Mouse (Mus musculus) T-helper 1 cell (primary cell): Measurements from ENCODE around the gene Pbx2.
"Not testable (repeated sequence)": the region's sequence is repeated elsewhere in the genome, so short reads cannot be mapped to it uniquely, and the experiment has no call there.

Experiments
- in situ Hi-C: fragments of 300-600 bp; cut with MboI, MseI; formaldehyde crosslinking; loops from one replicate; pipeline ENCODE4 v1.15.1; 2025; ENCODE audit warnings: high pct_unique_total_duplicates

Gene Pbx2

DNA sequence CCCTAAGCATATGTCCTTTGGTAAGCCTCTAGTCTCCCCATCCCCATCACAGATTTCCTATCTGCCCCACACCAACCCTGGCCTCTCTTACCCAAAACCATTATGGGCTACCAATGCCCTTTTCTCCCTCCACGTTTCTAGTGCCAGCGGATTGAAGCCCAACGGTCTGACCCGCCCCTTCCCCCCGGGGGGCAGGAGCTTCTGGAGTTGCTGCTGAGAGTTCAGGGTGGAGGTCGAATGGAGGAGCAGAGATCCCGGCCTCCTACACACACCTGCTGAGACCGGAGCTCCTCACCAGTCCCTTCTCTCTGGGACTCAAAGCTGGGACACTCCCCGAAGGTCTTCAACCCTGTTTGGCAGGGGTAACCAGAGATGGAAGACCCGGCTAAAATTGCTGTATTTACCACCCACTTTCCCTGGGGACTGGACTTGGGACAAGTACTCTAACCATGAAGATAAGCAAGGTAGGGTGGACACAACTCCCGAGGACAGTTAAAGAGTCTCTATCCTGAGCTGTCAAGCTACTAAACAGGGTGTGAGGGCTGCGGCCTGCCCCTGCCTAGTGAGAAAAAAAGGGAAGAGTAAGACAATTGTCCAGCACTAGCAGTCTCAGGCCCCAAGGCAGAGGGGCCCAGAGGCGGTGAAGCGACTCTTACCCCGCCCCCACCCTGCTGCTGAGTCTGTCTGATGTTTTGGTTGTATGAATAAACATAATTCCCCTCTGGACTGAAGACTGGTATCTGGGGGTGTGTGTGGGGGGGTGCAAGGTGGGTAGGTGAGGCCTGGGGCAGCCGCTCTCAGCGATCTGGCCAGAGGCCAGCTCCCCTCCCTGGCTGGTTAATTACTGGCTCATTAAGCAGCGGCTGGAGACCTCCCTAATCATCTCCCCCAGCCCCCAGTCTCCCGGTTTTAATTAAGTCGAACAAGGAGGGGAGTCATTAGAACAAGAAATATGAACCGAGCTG lies at the start of gene Pbx2:
Gene Pbx2 (plus strand): TSS at position 238 of the 965 bp plus-strand sequence.
- in situ Hi-C loops, result no loop called here

GRCm38 (mm10) chr17:34543567-34543966 lies 47.5 kb upstream of the Pbx2 start:
- in situ Hi-C loops, result not testable (repeated sequence)

GRCm38 (mm10) chr17:34546797-34547196 lies 44.3 kb upstream of the Pbx2 start:
- in situ Hi-C loops, result no loop called here

DNA sequence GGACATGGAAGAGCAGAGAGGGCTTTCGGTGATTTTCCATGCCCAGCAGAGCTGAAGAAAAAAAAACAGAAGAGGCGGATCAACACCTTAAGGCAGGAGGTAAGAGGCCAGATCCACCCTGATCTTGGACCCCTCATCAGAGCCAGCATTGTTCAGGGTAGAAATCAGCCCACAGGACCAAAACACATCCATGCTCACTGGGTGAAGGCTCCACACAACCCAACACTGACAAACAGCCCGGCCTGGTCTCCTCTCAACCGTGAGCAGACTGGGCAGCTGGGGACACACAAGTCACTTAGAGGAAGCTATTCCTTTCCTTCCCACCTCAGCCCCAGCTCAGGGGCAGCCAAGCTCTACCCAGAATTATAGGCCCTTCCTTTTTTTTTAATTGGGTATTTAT lies 43.5 kb upstream of the Pbx2 start:
- in situ Hi-C loops, result no loop called here

GRCm38 (mm10) chr17:34549156-34549555 lies 41.9 kb upstream of the Pbx2 start:
- in situ Hi-C loops, result no loop called here

GRCm38 (mm10) chr17:34549843-34550242 lies 41.2 kb upstream of the Pbx2 start:
- in situ Hi-C loops, result no loop called here

DNA sequence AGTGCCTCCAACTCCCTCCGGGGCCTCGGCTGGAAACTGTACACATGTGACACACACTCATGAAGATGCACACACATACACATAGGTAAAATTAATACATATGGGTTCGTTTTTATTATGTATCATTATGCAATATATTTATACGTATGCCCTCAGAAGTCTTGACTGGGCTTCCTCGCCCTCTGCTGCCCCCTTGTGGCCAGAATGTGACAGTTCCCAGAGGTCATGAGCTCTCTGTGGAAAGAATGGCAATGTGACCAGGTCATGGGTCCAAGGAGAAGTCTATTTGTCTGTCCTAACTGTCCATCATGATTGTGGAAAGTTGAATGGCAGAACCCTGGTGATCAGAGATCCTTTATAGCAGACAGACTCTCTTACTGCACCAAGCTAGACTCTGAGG lies 35.6 kb upstream of the Pbx2 start:
- in situ Hi-C loops, result no loop called here

GRCm38 (mm10) chr17:34556406-34556805 lies 34.7 kb upstream of the Pbx2 start:
- in situ Hi-C loops, result no loop called here

- in situ Hi-C loops, result no loop called here
These were observed 33.7 kb upstream of the Pbx2 start for GRCm38 (mm10) chr17:34557411-34557810.

GRCm38 (mm10) chr17:34559116-34559515 lies 31.9 kb upstream of the Pbx2 start:
- in situ Hi-C loops, result no loop called here

DNA sequence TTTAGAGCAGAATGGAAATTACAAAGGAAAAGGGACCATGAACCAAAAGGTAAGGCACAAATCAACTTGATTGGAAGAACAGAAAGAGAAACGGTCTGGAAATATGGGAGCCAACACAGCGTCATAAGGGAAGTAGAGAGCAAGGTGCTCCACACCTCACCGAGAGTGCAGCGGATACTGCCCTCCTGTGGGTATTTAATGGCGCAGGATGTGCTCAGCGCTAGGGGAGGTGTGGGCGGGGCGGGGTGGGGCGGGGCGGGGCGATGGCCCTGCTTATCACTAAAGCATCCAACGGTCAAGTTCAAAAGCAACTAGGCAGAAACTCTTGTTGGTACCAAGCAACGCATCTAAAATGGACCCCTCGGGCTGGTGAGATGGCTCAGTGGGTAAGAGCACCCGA lies 31.2 kb upstream of the Pbx2 start:
- in situ Hi-C loops, result no loop called here

GRCm38 (mm10) chr17:34560438-34560837 lies 30.6 kb upstream of the Pbx2 start:
- in situ Hi-C loops, result no loop called here

GRCm38 (mm10) chr17:34561200-34561599 lies 29.9 kb upstream of the Pbx2 start:
- in situ Hi-C loops, result no loop called here

- in situ Hi-C loops, result no loop called here
These were observed 28.5 kb upstream of the Pbx2 start for GRCm38 (mm10) chr17:34562595-34562994.

- in situ Hi-C loops, result no loop called here
These were observed 27.7 kb upstream of the Pbx2 start for GRCm38 (mm10) chr17:34563354-34563753.

DNA sequence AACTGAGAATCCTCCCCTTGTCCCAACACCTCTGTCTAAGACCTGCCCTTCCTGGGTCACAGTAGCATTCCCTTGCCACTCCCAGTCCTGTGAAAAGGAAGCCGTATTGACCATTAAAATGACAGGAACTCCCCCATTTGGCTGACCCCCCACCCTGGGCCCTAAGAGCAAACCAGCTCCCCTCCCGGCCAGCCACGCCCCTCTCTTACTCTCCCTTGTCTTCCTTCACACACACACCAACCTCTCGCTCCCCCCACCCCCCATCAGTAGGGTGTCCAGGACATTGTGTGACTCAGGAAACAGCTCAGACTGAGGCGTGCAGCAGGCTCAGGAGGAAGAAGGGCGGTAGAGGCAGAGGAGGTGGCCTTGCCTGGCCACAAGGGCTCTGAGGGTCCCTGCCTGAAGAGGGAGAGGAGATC lies 27.1 kb upstream of the Pbx2 start, which contains the start of gene Notch4:
Gene Notch4 (plus strand): TSS at position 266 of the 419 bp plus-strand sequence.
- in situ Hi-C loops, result no loop called here

DNA sequence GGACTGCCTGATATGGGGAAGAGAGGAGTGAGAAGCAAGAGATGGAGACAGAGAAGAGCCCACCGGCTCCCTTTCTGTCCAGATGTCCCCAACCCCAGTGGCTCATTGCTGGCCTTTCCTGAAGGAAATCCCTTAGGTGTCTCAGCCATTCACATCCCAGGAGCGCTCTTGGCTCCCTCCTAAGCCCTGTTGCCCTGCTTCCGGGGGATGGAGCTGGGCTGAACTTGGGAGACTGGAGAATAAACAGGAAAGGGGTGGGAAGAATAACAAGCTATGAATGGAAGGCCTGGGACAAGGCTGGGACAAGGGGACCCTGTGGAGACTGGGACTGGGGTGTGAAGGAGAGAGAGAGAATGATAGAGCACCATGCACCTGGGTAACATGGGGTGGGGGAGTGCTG lies 26.3 kb upstream of the Pbx2 start:
- in situ Hi-C loops, result loop anchor here (5.0 kb wide), 2 partner anchors 53 to 248 kb away; partner anchors contain the start of gene Egfl8

- in situ Hi-C loops, result loop anchor here (5.0 kb wide), 2 partner anchors 50 to 245 kb away; partner anchors contain the start of gene Egfl8
These were observed 23.8 kb upstream of the Pbx2 start for GRCm38 (mm10) chr17:34567311-34567710.

DNA sequence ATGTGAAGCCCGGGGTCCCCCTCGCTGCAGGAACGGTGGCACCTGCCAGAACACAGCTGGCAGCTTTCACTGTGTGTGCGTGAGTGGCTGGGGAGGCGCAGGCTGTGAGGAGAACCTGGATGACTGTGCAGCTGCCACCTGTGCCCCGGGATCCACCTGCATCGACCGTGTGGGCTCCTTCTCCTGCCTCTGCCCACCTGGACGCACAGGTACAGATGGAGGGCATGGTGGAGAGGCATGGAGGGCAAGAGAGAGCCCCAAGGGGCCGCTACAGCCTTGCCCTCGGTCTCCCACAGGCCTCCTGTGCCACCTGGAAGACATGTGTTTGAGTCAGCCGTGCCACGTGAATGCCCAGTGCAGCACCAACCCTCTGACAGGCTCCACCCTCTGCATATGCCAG lies 22.6 kb upstream of the Pbx2 start:
- in situ Hi-C loops, result loop anchor here (5.0 kb wide), 2 partner anchors 49 to 244 kb away; partner anchors contain the start of gene Egfl8

GRCm38 (mm10) chr17:34569919-34570318 lies 21.1 kb upstream of the Pbx2 start:
- in situ Hi-C loops, result loop anchor here (5.0 kb wide), 2 partner anchors 47 to 242 kb away; partner anchors contain the start of gene Egfl8

GRCm38 (mm10) chr17:34571875-34572274 lies 19.2 kb upstream of the Pbx2 start:
- in situ Hi-C loops, result no loop called here

DNA sequence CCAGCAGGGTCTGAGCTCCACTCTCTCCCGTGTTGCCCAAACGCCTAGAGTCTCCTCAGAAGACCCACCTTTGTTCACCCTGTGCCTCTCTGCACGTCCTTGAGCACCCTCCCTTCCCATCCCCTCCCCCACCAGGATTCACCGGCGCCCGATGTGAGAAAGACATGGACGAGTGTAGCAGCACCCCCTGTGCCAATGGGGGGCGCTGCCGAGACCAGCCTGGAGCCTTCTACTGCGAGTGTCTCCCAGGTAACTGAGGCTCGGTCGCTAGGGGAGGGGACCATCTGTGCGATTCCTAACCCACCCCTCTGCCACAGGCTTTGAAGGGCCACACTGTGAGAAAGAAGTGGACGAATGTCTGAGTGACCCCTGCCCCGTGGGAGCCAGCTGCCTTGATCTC lies 18.7 kb upstream of the Pbx2 start:
- in situ Hi-C loops, result no loop called here

GRCm38 (mm10) chr17:34576577-34576976 lies 14.5 kb upstream of the Pbx2 start:
- in situ Hi-C loops, result no loop called here
